Mouse (Mus musculus): ENCODE measurements around the gene Ttc5. TPM values are rescaled to one million over a fixed set of nuclear protein-coding genes. Genes with fewer than 3 reads are reported as not detected.
"Not testable (repeated sequence)": the region's sequence is repeated elsewhere in the genome, so short reads cannot be mapped to it uniquely, and the experiment has no call there.

Ttc5 gene
- total RNA-seq (2021), result 41.0 and 49.9 TPM in 2 replicates
- long read RNA-seq, transcript Ttc5-201 (10 exons, 1,842 nt), result major isoform, 62 of 71 reads
- long read RNA-seq, partial matches to known transcripts, result 3 of 71 reads
- long read RNA-seq, other reads (novel, unspliced or antisense), result 4 of 71 reads

DNA sequence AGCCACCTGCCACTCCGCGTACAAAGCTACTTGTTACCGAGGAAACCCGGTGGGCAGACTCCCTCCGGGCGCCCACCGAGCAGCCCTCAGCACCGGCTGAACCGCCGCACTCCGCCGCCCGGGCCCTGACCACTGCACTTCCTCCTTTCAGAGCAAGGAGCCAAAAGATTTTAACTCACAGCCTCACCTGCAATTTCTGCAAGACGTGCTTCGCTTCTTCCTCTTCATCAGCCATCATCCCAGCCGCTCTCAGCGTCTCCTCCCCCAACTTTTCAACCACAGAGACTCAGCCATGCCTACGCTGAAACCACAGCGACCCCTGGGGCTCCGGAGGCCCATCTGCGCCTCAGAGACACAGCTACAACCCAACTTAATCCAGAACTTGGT lies at the start of gene Ttc5:
Gene Ttc5, minus strand, starts transcription at position 269 of the 387 bp plus-strand sequence.
- peak; percentile 91 for DNase-seq

DNA sequence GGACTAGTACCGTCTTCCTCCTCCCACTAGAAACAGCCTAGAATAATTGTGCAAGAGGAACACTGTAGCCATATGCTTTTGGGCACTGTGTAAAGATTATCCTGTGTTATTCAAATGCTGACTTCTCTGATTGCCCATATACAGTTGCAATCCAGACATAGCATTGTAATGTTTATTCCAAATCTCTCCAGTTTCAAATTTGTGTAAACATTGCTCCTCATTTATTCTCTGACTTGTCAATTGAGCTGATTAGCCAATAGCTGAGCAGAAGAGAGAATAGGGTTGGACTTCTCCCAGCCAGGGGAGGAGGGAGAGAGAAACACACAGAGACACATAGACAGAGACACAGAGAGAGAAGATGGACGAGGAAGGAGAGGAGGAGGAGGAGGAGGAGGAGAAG lies 49.1 kb upstream of the Ttc5 start:
- DNase-seq, result no peak

DNA sequence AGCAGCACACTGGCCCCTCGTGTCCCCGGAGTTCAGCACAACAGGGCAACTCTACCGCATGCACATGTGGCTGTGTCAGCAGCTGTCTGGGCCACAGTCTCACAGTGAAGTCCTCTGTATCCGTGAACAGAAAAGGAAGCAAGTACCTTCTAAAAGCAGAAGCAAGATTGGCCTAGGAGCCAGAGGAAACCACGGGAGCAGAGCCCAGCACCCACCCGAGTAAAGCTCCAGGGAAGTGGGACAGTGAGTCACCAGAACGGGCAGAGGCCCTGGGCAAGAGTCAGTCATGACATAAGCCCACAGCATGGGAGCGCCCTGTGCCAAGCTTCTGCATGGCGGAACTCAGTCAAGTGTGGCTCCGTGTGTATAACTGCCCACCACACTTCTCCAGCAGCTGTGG lies 48.6 kb upstream of the Ttc5 start:
- peak; percentile 16 for DNase-seq

DNA sequence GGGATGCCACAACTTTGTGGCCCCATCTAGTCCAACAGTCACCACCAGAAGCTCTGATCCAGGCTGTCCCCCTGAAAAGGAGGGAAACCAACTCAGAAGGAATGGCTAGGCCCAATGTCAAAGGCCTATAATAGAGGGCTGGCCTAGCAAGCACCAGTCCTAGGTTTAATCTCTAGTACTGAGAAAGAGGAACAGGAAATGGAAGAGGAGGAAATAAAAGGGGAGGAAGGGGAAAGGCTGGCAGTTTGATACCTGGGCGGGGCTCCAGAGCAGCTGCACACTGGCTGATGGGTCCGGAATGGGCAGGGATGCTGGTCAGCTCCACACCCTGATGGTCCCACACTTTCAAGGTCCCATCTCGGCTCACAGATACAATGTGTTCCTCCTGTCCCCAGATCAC lies 44.6 kb upstream of the Ttc5 start:
- no peak for DNase-seq

DNA sequence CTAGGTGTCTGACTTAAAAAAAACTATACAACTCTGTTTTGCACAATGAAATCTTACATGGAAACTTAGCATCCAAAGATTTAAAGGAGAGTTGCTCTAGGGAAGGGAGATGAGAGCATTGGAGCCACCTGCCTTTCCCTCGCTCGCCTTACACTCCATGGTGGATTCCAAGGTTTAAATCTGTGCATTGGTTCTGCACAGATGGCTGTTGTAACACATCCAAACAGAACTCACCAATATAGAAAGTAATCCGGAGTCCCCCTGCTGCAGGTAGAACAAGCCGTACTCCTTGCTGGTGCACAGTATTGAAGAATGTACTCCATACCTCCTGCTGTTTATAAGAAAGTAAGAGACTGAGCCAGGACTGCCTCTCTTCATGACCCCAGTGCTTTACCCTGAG lies 41.3 kb upstream of the Ttc5 start:
- DNase-seq, result no peak

DNA sequence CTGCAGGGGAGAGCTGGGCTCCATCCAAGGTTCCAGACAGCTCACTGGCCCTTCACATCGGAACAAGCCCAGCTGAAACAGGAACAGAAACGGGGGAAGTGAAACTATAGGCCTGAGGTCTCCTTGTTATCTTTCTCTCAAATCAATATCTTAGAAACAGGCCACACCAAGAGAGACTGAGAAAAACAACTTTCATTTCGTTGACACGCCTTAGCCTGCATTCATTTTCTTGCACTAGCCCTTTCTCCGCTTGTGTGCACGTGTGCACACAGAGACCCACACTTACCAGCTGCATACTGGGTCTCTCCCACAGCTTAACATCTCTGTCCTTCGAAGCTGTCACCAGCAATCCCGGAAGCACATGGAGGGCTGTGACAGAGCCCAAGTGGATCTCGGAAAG lies 38.9 kb upstream of the Ttc5 start:
- no peak for DNase-seq

DNA sequence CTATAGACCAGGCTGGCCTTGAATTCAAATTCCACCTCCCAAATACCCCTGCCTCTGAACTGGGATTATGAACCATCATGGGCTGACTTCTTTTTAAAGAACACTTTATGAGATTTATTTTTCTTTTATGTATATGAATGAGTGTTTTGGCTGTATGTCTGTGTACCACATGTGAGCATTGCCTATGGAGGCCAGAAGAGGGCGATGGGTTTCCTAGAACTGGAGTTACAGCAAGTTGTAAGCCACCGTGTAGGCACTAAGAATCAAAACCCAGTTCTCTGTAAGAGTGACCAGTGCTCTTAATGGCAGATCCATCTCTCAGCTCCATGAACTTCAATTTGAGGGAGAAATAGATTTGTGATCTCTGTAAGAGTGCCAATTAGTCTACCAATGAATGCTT lies 37.9 kb upstream of the Ttc5 start:
- no peak for DNase-seq

DNA sequence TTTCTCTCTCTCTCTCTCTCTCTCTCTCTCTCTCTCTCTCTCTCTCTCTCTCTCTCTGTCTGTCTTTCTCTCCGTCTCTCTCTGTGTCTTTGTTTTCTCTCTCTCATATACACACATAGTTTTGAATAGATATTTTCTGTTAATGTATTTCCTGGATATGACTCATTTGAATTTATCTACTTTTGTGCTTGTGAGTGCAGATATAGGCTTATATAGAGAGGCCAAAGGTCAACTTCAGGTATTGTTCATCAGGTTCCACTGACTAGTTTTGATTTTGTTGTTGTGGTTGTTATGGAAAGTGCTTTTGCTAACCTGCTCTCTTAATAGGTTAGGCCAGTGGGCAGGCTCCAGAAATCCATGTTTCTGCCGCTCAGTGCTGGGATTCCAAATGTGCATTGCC lies 27.7 kb upstream of the Ttc5 start:
- no peak for DNase-seq

DNA sequence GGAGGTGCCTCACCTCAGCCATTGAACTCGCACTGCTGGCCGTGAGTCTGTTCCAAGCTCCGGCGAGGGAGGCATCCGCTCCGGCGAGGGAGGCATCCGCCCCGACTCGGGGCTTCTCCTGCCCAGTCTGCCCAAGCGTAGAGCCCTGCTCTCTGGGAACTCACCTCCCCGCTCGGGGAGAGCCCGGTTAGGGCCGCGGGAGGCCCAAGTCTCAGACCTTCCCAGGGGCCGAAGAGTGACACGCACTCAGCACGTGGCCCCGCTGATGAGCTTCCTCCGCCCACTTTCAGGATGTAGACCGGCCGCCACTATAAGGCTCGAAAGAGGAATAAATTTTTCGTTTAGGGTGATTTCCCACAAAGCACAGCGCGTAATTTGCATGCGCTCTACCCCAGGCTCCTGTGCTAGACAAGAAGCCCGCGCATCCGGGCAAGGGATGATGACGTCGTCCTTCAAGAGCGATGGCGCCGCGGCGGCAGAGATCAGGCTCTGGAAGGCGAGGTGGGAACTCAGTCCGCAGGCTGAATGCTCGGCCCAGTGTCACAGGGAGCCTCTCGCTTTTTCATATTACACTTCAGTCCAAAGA lies 22.3 kb upstream of the Ttc5 start, which contains the start of the genes Ccnb1ip1 and Parp2:
Gene Ccnb1ip1, minus strand, starts transcription at position 246 of the 586 bp plus-strand sequence.
Gene Parp2, plus strand, starts transcription at position 355 of the 586 bp plus-strand sequence.
- peak; percentile 90 for DNase-seq

DNA sequence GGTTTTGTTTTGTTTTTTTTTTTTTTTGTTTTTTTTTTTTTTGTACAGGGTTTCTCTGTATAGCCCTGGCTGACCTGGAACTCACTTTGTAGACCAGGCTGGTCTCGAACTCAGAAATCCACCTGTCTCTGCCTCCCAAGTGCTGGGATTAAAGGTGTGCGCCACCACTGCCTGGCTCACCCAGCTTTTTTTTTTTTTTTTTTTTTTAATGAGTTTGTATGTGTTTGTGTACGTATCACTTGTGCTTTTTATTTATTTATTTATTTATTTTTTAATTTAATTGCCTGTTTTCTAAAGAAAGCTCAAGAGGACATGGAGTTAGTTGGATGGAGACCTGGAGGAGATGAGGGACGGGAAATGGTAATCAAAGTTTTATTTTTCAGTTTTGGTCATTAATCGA lies 21.1 kb upstream of the Ttc5 start:
- DNase-seq, result not testable (repeated sequence)

DNA sequence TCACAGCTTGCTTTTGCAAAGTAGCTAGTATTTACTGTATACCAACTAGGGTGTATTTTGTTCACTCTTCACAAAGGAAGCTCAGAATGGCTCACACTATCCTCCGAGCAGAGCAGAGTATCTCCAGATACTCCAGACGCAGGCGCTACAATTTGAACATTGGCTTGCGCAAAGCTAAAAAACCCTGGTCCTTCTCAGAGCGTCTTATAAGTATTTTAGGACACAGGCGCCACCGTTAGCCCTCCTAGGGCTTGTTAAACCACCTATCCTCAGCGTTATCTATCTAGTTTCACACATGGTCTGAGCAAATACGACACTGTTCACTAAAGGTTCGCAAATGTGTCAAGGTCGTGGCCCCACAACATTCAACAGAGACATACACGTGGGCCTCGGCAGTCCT lies 19.4 kb upstream of the Ttc5 start:
- no peak for DNase-seq

DNA sequence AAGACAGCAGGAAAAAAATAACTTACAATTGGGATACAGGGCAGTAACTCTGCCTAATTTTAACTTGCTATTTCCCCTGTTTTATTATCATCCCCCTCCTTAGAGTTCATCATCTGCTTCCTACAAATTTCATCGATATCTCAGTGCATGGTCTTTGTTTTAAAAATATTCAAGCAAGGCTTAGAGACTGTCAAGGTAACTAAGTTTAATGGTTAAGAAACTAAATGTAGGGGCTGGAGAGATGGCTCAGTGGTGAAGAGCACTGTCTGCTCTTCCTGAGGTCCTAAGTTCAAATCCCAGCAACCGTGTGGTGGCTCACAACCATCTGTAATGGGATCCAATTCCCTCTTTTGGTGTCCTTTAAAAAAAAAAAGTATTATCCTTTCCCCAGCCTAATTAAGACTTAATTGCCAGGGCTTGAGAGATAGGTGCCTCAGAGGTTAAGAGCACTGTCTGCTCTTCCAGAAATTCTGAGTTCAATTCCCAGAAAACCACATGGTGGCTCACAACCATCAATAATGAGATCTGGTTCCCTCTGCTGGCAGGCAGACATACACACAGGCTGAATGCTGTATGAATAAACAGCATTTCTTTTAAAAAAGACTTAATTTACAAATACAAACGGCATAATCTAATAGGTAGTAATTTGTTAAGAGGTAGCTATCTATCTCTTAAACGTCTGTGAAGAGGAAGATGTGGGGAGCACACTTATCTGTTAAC lies 17.7 kb upstream of the Ttc5 start:
- no peak for DNase-seq

DNA sequence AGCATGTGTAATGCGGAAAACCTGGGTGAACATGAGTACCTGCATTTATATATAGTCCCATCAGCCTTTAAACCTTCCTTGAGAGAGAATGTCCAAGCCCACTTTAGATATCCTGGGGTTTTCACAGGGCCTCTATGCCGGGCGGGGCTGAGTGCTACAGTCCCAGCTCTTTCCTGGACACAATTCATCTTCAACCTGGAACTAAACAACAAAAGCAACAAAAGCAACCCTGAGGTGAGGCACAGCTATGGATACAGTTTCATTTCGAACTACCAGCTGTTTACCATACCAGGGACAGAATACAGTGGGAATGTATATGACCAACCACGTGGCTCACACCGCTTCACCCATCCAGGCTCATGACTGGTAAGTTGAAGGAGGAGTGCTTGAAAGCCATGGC lies 17.1 kb upstream of the Ttc5 start:
- no peak for DNase-seq

DNA sequence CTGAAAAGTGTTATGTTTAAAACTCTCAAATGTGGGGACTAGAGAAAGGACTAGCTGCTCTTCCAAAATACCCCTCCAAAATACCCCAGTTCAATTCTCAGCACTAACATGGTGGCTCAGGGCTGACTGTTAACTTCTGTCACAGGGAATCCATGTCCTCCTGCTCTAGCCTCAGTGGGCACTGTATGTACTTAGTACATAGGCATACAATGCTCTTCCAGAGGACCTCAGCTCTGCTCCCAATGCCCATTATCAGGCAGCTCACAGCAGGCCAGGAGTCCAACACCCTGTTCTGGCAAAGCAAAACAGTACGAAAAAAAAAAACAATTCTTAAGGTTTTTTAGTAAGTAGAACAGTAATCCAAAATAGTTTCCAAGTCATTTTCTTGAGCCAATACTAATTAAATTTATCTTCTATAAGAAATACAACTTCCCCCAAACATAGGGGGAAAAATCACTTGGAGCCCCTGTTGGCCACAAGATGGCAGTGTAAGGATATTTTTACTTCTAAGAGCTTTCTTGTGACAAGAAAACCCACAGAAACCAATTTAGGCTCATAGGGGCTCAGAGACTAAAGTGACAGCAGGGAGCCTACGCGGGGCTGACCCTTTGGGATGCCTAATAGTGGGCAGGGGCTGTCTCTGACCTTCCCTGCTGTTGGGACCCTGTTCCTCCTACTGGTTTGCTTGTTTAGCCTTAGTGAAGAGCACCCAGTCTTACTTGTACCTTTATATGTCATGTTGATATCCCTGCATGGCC lies 14.4 kb upstream of the Ttc5 start:
- no peak for DNase-seq

DNA sequence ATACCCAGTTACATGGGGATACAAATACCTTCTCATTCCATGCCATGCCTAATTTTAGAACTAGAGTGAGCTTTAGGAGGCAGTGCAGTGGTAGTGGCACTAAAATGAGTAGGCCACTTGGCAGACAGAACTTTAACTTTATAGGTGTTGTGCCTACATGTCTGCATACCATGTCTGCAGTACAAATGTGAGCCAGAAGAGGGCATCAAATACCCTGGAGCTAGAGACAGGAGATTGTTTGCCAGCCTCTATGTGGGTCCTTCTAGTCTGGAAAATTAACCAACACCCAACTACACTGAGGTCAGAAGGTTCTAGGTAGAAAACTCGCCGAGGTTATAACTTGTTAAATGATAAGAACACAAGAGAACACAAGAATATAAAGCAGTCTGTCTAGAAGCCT lies 13.2 kb upstream of the Ttc5 start:
- no peak for DNase-seq

DNA sequence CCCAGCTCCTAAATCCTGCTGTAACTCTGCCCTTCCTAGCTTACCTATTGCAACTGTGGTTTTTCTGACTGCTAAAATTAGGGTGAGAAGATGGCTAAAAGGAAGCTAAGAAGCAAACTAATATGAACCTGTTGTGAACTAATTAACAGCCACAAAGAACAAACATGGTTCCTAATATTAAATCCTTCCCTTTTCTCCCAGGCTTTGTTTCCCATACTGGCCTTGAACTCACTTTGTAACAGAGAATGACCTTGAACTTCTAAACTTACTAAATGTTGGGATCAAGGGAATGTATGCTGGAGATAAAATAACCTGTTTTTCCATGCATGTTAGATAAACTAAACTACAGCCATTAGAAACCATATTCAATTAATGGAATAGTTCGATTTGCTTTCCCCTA lies 11.1 kb upstream of the Ttc5 start:
- no peak for DNase-seq

DNA sequence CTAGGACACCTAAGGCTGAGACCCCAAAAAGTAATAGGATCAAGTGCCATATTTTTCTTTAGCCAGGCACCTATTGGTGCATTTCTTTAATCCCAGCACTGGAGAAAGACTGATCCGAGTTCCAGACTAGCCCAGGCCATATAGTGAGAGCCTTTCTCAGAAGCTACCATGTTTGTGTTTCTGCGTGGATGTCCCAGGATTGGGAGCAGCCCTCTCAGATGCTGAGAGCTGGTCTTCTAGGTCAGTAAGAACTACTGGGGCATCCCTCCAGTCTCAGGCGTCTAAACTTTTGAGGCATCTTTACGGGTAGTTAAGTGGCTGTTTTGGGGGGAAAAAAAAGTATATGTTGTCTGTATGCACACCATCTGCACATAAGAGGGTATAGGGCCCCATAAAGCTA lies 10.6 kb upstream of the Ttc5 start:
- no peak for DNase-seq

DNA sequence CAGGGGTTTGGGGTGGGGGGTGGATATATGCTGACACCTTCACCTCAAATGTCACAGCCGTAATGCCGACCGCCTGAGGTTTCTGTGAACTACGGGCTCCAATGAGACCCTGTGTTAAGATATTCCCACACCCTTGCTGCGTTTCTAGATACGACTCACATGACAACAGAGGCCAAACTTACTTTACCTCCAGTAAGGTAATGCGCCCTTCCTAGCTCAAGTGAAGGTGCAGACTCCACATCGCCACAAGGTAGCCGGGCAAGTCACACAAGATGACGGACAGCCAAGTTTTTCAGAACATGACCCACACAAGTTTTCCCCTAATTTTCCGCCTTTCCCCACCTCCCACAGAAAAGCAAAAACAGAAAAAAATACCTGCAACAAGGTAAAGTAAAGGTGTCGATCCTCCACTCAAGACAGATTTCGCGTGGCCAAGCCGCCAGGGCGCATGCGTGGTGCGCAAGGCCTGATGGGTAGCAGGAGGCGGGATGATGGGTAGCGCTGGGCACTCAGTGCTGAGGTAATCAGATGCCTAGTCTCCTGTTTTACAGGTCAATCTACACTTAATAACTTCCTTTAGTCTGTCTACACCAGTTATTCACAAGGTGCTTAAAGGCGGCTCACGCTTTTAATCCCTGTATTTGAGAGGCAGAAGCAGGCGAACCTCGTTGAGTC lies 10.1 kb upstream of the Ttc5 start:
- no peak for DNase-seq

DNA sequence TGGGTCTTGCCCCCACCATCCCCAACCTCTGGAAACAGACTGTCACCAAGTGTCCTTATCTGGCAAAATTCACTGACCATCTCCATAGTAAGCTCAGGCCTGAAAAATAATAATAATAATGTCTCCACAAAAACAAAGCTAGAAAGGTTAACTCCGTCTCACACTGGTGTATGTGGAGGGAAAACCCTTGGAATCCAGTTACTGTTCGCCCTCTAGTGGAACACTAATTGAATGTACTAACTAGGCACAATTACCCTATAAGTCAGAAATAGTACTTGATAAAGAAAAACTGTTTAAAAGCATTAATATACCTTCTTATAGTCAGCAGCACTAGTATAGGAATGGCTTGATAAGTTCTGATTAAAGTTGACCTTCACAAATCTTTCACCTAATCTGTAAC lies 2.8 kb upstream of the Ttc5 start:
- no peak for DNase-seq

DNA sequence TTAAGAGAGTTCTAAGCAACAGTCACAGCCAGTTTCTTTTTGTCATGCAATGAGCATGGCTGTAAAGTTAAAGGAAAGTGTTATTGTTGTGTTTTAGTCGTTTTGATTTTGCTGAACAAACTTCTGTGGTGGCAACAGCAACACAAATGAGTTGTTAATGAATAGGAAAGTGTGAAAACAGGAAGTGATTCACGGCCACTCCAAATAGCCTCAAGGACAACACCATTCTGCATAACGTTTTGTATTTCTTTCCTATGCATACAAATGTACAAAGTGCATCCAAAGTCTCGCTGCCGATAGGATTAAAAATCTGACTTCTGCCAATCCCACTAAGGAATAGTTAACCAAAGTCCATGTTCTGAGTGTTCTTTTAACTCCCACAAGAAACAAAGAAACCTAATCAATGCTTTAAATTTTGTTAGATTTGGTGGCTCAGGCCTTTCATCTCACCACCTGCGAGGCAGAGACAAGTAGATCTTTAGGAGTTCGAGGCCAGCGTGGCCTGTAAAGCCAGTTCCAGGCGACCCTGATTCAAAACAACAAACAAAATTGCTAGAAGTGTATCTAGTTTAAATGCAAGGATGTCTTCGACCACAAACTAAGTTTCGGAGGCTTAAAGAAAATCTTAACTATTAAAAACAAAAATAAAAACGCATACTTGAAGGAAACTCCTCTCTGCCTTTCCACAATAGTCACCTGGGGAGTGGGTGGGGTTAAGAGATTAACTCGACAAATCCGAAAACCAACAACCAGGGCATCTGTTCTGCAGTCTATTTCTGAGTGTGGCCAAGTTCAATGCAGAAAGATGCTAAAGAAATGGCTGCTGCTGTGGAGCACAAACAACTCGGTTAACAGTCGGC lies 698 bp downstream of the Ttc5 start:
- DNase-seq, result no peak

DNA sequence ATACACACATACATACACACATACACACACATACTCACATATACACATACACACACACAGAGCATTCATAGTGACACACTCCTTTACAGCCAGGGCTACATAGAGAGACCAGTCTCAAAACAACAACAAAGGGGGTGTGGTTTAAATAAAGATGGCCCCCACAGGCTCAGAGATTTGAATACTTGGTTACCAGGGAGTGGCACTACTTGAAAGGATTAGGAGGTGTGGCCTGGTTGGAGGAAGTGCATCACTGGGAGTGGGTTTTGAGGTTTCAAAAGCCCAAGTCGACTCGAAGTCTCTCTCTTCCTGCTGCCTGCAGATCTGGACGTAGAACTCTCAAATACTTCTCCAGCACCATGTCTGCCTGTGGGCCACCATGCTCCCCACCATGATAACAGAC lies 3.2 kb downstream of the Ttc5 start:
- no peak for DNase-seq

DNA sequence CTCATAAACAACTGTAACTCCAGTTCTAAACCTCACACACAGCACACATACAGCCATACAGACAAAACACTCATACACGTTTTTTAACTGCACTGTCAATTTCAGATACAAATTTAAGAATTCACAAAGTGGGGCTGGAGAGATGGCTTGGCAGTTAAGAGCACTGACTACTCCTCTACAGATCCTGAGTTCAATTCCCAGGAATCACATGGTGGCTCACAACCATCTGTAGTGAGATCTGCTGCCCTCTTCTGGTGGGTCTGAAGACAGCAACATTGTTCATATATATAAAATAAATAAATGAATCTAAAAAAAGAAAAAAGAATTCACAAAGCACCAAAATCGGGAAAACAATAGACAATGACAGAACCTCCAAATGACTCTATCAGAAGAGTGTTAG lies 14.0 kb downstream of the Ttc5 start:
- no peak for DNase-seq
